Mouse (Mus musculus) limb, embryonic 13.5 days (tissue): ENCODE results near the gene Slit1. TPM values are rescaled to one million over a fixed set of nuclear protein-coding genes. Genes with fewer than 3 reads are reported as not detected.

Source experiments
- ATAC-seq: fragments of 200-750 bp; cut with Nextera tagmentation; 2 replicates; pipeline ENCODE4 v1.8.0; 2017; ENCODE audit warnings: low read depth, moderate number of reproducible peaks, moderate TSS enrichment; ENCODE audit not compliant: low FRiP score
- H3K27ac ChIP-seq: fragments of 300-500 bp; sonication (generic); 2 replicates; pipeline ENCODE4 v1.5.1; 2015; ENCODE audit warnings: inconsistent platforms, mild to moderate bottlenecking, moderate library complexity
- H3K27me3 ChIP-seq: fragments of 300-500 bp; sonication (generic); 2 replicates; pipeline ENCODE4 v1.6.1; 2015; ENCODE audit warnings: mild to moderate bottlenecking, inconsistent platforms
- H3K36me3 ChIP-seq: fragments of 300-500 bp; sonication (generic); 2 replicates; pipeline ENCODE4 v1.6.1; 2015; ENCODE audit warnings: inconsistent platforms, mild to moderate bottlenecking, moderate library complexity
- H3K4me1 ChIP-seq: fragments of 300-500 bp; sonication (generic); 2 replicates; pipeline ENCODE4 v1.6.1; 2015; ENCODE audit warnings: inconsistent platforms
- H3K4me2 ChIP-seq: fragments of 300-500 bp; sonication (generic); replicated peaks from 2 replicates; pipeline ENCODE4 v1.6.1; 2015; ENCODE audit warnings: inconsistent platforms, mild to moderate bottlenecking, moderate library complexity
- H3K4me3 ChIP-seq: fragments of 300-500 bp; sonication (generic); 2 replicates; pipeline ENCODE4 v1.5.1; 2015; ENCODE audit warnings: moderate library complexity, mild to moderate bottlenecking, inconsistent platforms
- H3K9ac ChIP-seq: fragments of 300-500 bp; sonication (generic); 2 replicates; pipeline ENCODE4 v1.6.1; 2015; ENCODE audit warnings: mild to moderate bottlenecking, inconsistent platforms
- H3K9me3 ChIP-seq: fragments of 300-500 bp; sonication (generic); 2 replicates; pipeline ENCODE4 v1.6.1; 2016; ENCODE audit warnings: inconsistent platforms
- WGBS: fragments of 180-500 bp; shearing (Covaris S2); methylation state at CpG from one replicate; pipeline ENCODE4 v1.1.7; 2015; 5-methylcytosine and 5-hydroxymethylcytosine counted together
- polyA plus RNA-seq: library from polyadenylated mRNA; unstranded; fragments of >200 nt; fragmentation: Nextera tagmentation; extraction: Ambion mirVana; gene quantifications from 2 replicates; pipeline ENCODE4 v1.2.1, GENCODE M21; 2015

The Slit1 gene
- polyA plus RNA-seq, 1 experiment from 2014 or later, result 0.32 TPM

DNA sequence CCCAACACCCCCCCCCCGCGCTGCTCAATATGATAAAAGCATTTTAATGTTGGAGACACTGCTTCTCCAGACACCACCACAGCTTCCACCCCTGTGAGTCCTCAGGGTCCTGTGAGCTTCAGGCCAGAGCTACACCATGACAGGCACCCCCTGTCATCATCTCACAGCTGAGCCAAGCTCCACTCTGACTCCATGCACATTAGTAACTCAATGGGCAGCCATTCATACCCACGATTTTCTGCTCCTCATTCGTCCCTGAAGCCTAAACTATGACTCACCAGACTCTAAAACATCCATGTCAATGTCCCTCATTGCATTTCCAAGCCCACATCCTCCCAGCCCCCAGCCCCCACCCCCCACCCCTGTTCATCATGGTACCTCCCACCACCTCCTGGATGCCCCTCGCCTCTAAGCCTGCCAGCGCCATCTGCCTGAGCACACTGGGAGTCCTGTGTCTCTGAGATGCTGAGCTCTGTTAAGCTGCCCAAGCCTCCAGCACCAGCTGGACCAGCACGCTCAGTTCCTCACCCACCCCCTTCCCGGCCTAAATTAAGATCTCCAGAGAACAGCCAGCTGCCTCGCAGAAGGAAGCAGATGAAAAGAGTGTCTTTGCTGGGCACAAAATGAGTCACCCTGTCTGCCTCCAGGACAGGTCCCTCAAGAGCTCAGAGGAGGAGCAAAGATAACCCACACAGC lies 46.2 kb downstream of the Slit1 start:
- H3K4me3 ChIP-seq, result no peak overlapping the region
- no peak overlapping the region for H3K4me2 ChIP-seq
- peaks cover 44% of the 10 kb centered on the region for H3K27me3 ChIP-seq
- H3K9me3 ChIP-seq, result no peaks in the 10 kb centered on the region
- H3K4me1 ChIP-seq, result peaks cover 13% of the 10 kb centered on the region; the same call in 1 of the 2 replicates
- H3K27ac ChIP-seq, result no peak overlapping the region
- H3K9ac ChIP-seq, result no peak overlapping the region
- no peaks in the 10 kb centered on the region for H3K36me3 ChIP-seq
- peak; percentile 68; the same call in 1 of the 2 replicates for ATAC-seq
- 49% methylated on average over 9 of the region's 9 CpGs for WGBS

DNA sequence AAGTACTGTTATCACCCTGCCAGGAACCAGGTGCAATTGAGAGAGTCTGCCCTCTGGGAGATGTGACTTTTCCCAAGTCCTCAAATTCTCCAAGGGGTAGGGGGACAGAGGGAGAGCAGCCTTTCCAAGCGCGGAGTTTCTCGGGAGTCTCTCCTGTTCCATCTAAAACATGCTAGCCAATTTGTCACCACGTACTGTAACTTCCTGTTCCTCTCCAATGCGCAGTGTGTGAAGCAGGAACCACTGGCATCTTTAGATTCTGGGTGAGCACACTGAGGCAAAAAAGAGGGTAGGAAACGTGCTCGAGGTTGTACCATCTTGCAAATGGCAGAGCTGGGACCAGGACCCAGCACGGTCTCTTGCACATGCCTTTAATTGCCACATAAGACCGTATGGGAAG lies 47.0 kb downstream of the Slit1 start:
- no peaks in the 10 kb centered on the region for H3K9me3 ChIP-seq
- H3K4me3 ChIP-seq, result no peak overlapping the region
- H3K36me3 ChIP-seq, result no peaks in the 10 kb centered on the region
- H3K9ac ChIP-seq, result no peak overlapping the region
- H3K27me3 ChIP-seq, result peaks cover 39% of the 10 kb centered on the region
- 69% methylated on average over 9 of the region's 9 CpGs for WGBS
- H3K4me1 ChIP-seq, result peaks cover 13% of the 10 kb centered on the region; the same call in 1 of the 2 replicates
- no peak overlapping the region for H3K27ac ChIP-seq
- no peak overlapping the region for H3K4me2 ChIP-seq
- ATAC-seq, result no peak

DNA sequence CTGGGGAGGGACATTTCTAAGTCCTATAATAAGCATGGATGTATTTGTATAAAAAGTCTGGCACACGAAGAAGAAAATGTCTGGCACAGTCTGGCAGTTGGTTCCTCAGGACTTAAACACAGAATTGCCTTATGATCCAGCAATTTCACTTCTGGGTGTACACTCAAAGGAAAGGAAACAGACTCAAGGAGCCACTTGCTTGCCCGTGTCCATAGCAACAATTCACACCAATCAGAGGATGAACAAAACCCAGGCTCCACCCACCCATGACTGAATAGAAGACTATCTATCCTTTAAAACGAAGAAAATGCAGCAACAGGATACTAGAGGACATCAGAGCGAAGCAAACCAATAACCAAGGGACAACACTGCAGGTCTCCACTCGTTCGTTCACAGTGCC lies 48.4 kb downstream of the Slit1 start:
- Histone ChIP-seq H3K9ac (no peak overlapping the region), H3K9me3 (no peaks in the 10 kb centered on the region), H3K36me3 (no peaks in the 10 kb centered on the region), H3K4me1 (peaks cover 13% of the 10 kb centered on the region; the same call in 1 of the 2 replicates), H3K4me3 (no peak overlapping the region), H3K27ac (no peak overlapping the region), H3K4me2 (no peak overlapping the region), H3K27me3 (peaks cover 37% of the 10 kb centered on the region)
- ATAC-seq, result no peak
- WGBS, result 77% methylated on average over 6 of the region's 6 CpGs

DNA sequence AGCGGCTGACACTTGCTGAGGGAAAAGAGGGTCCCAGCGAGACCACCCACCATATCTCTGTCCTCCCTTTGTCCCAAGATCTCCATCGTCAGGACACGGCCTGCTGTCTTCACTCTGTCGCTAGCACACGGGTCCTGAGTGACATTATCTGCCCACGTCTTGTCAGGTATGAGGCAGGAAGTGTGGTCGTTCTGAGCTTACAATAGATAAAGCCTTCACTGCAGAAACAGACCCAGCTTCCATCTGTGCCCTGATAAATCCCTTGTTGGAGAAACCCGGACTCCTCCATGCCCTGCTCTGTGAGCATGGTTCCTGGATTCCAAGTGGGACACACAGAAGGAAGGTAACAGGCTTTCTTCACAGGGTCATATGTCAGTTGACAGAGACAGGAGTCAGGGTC lies 48.9 kb downstream of the Slit1 start:
- ATAC-seq, result no peak
- H3K9ac ChIP-seq, result no peak overlapping the region
- H3K4me3 ChIP-seq, result no peak overlapping the region
- H3K4me1 ChIP-seq, result peaks cover 13% of the 10 kb centered on the region; the same call in 1 of the 2 replicates
- no peaks in the 10 kb centered on the region for H3K9me3 ChIP-seq
- peaks cover 40% of the 10 kb centered on the region for H3K27me3 ChIP-seq
- WGBS, result 78% methylated on average over 9 of the region's 9 CpGs
- H3K36me3 ChIP-seq, result no peaks in the 10 kb centered on the region
- no peak overlapping the region for H3K4me2 ChIP-seq
- H3K27ac ChIP-seq, result no peak overlapping the region

DNA sequence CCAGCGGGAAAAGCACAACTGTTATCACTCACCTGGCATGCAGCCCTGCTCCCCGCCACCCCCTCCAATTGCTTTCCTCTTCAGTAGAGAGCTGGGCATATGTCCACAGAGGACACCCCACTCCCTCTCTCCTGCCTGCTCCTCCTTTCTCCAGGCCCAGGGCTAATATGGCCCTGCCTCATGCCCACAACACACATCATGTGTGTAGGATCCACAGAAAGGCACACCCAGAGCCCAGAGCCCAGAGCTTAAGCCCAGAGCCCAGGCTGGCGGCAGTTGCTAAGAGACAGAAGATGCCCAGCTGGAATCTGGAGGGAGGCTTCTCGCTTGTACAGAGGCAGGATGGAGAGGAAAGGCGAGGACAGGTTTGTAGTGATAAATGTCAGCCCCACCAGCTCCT lies 49.7 kb downstream of the Slit1 start:
- Histone ChIP-seq H3K27ac (no peak overlapping the region), H3K27me3 (peaks cover 38% of the 10 kb centered on the region), H3K9me3 (no peaks in the 10 kb centered on the region), H3K4me2 (no peak overlapping the region), H3K4me1 (peaks cover 12% of the 10 kb centered on the region; the same call in 1 of the 2 replicates), H3K4me3 (no peak overlapping the region), H3K9ac (no peak overlapping the region), H3K36me3 (no peaks in the 10 kb centered on the region)
- 38% methylated on average over 5 of the region's 5 CpGs for WGBS
- no peak for ATAC-seq

DNA sequence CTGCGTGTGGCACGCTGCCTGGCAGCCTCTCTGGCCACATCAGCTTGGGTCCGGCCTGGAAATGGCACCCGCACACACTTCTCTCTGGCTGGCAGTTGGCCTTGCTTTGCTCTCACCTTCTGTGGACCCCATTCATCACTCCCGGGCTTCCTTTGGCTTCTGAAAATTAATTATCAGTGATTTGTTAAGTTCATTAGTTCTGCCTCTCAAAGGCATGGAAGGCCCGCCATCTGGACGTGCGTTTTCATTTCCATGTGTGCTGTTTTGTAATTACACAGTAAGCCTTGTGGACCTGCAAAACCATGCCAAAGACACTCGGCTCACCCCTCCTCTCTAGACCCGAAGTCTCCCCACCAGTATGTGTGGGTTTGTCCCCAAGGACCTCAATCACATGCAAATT lies 53.4 kb downstream of the Slit1 start:
- no peaks in the 10 kb centered on the region for H3K36me3 ChIP-seq
- H3K9ac ChIP-seq, result no peak overlapping the region
- peaks cover 22% of the 10 kb centered on the region for H3K27me3 ChIP-seq
- no peaks in the 10 kb centered on the region for H3K9me3 ChIP-seq
- H3K4me3 ChIP-seq, result no peak overlapping the region
- H3K27ac ChIP-seq, result no peak overlapping the region
- 63% methylated on average over 10 of the region's 10 CpGs for WGBS
- no peak overlapping the region for H3K4me2 ChIP-seq
- H3K4me1 ChIP-seq, result no peaks in the 10 kb centered on the region
- ATAC-seq, result no peak

DNA sequence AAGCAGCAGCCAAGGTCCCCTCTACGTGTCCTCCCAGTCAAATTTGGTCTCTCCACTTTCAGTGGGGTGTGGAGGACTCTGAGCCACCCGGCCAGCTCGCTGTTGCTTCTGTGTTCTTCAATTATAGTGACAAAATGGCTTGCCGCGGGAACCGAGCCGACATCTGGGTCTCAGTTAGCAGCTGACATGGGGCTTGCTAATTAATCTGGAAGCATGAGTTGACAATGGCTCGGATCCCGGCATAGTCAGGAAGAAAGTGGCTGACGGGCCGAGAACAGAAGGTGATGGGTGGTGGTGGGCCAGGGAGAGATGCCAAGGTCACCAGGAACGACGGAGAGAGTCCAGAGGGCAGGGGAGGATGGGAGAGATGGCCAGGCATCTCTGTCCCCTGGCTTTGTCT lies 55.2 kb downstream of the Slit1 start:
- H3K4me3 ChIP-seq, result no peak overlapping the region
- ATAC-seq, result no peak
- H3K36me3 ChIP-seq, result no peaks in the 10 kb centered on the region
- H3K27ac ChIP-seq, result no peak overlapping the region
- H3K4me2 ChIP-seq, result no peak overlapping the region
- no peak overlapping the region for H3K9ac ChIP-seq
- H3K4me1 ChIP-seq, result no peaks in the 10 kb centered on the region
- 62% methylated on average over 13 of the region's 13 CpGs for WGBS
- no peaks in the 10 kb centered on the region for H3K9me3 ChIP-seq
- H3K27me3 ChIP-seq, result peaks cover 14% of the 10 kb centered on the region; the same call in 1 of the 2 replicates

DNA sequence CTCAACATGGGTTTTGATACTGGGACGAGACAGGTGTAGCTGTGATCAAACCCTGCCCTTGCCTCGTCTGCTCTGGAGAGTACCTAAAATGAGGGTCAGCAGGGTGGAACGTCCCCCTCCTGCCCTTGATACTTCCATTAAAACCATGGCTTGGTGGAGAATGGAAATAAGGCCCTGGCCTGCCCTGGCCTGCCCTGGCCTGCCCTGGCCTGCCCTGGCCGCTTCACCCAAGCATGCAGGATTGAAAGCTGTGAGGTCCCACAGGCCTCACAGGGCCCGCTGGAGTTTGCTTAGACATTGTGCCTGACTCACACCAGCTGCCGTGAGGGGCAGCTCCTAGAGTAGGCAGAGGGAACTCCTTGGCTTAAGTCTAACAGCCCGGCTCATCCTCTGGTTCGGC lies 55.6 kb downstream of the Slit1 start:
- no peaks in the 10 kb centered on the region for H3K36me3 ChIP-seq
- H3K27me3 ChIP-seq, result peaks cover 14% of the 10 kb centered on the region; the same call in 1 of the 2 replicates
- no peak overlapping the region for H3K4me3 ChIP-seq
- H3K4me2 ChIP-seq, result no peak overlapping the region
- no peaks in the 10 kb centered on the region for H3K9me3 ChIP-seq
- H3K27ac ChIP-seq, result no peak overlapping the region
- ATAC-seq, result no peak
- 77% methylated on average over 8 of the region's 8 CpGs for WGBS
- H3K9ac ChIP-seq, result no peak overlapping the region
- H3K4me1 ChIP-seq, result no peaks in the 10 kb centered on the region

DNA sequence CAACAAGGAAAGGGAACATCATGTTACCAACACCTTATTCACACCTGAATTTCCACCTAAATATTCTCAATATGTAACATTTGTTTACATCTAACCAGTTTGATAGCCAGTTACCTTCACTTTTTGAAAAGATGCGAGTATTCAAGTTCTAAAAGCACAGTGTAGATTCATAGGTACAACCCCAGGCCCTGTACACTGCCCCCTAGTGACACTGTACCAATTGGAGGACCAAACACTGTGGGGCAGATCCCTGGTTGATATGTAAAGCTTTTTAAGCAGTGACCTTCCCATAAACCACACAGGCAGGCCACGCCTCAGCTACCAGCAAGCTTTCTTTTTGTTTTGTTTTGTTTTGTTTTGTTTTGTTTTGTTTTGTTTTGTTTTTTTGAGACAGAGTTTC lies 57.3 kb downstream of the Slit1 start:
- 89% methylated on average over 2 of the region's 2 CpGs for WGBS
- Histone ChIP-seq H3K4me3 (no peak overlapping the region), H3K36me3 (no peaks in the 10 kb centered on the region), H3K9me3 (no peaks in the 10 kb centered on the region), H3K9ac (no peak overlapping the region), H3K27ac (no peak overlapping the region), H3K4me2 (no peak overlapping the region), H3K4me1 (no peaks in the 10 kb centered on the region), H3K27me3 (peaks cover 17% of the 10 kb centered on the region; the same call in 1 of the 2 replicates)
- ATAC-seq, result no peak

DNA sequence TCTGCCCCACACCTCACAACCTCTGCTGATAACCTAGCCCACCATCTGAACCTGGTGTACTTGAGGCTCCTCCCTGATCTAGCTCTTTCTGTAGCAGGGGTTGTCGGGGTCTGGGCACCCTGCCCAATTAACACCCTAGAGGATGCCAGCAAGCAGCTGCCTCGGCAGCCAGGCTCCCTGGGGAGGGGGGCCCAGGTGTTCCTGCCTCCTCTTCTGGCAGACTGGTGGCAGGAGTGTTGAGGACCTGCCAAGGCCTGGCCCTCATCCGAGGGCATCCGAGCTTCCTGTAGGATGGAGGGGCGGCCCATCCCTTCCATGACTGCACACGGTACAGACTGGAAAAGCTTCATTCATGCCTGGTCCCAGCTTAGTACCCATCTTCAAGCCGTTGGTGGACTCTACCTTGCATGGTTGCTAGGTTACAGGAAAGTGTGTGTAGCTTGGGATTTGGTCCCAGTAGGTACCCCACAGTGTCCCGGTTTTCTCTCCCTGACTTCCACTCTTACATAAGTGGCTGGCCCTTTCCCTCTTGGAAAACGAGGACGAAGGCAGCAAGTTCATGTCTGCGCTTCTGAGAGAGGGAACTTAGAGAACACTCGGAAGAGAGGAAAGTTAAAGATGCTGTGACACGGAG lies 57.9 kb downstream of the Slit1 start:
- WGBS, result 82% methylated on average over 13 of the region's 13 CpGs
- Histone ChIP-seq H3K9me3 (no peaks in the 10 kb centered on the region), H3K4me3 (no peak overlapping the region), H3K27ac (no peak overlapping the region), H3K27me3 (peaks cover 16% of the 10 kb centered on the region; the same call in 1 of the 2 replicates), H3K36me3 (no peaks in the 10 kb centered on the region), H3K4me2 (no peak overlapping the region), H3K4me1 (no peaks in the 10 kb centered on the region), H3K9ac (no peak overlapping the region)
- ATAC-seq, result no peak

DNA sequence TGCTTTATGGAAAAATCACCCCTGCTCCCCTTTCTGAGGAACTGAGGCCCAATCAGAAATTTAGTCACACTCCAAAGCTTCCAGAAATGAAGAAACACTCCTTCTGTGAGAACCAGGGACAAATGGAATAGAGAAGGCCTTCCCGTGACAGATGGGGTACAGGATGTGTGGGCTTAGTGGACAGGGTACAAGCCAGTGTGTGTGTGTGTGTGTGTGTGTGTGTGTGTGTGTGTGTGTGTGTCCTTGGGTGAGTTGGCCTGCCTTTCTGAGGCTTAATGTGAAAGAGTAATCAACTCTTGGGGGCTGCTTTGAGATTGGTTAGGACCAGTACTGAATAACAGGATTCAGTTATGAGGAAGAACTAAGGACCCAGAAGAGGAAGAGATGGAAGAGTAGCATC lies 58.6 kb downstream of the Slit1 start:
- H3K36me3 ChIP-seq, result no peaks in the 10 kb centered on the region
- WGBS, result 54% methylated on average over 1 of the region's 1 CpGs

DNA sequence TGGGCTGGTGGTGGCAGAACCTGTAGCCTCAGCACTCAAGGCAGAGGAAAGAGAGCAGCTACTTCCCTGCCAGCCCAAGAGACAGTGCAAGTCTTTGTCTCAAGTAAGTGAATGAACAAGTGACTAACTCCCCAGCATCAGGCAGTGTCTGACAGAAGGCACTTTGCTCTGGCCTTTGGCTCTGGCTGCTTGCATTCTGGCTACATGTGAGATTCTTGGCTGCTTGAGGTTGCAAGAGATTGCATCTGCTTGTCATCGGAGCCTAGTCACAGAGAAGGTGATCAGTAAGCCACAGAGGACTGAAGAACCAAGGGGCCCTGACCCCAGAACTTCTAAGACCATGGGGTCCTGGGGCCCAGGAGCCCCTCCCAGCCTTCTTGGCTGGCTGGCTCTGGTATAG lies 59.5 kb downstream of the Slit1 start:
- Histone ChIP-seq H3K4me1 (peaks cover 4% of the 10 kb centered on the region; the same call in 1 of the 2 replicates), H3K4me2 (no peak overlapping the region), H3K9me3 (no peaks in the 10 kb centered on the region), H3K36me3 (no peaks in the 10 kb centered on the region), H3K4me3 (no peak overlapping the region), H3K9ac (no peak overlapping the region), H3K27ac (no peak overlapping the region), H3K27me3 (peaks cover 25% of the 10 kb centered on the region)
- ATAC-seq, result no peak
- 91% methylated on average over 1 of the region's 1 CpGs for WGBS

More for the DNA sequence above, 58.6 kb downstream of the Slit1 start:
- H3K27ac ChIP-seq, result no peak overlapping the region
- H3K4me2 ChIP-seq, result no peak overlapping the region
- H3K4me3 ChIP-seq, result no peak overlapping the region
- no peaks in the 10 kb centered on the region for H3K9me3 ChIP-seq
- no peak overlapping the region; the same call in 1 of the 2 replicates for H3K9ac ChIP-seq
- H3K27me3 ChIP-seq, result peaks cover 20% of the 10 kb centered on the region
- H3K4me1 ChIP-seq, result no peaks in the 10 kb centered on the region
- ATAC-seq, result no peak
